12 mouse cellular contexts compared by ENCODE assay signal in genomic region chr3:145692037-145692436, GRCm38 (mm10). TPM values are rescaled to one million over a fixed set of nuclear protein-coding genes. Genes with fewer than 3 reads are reported as not detected.
DNase-seq lines count a peak whose midpoint lies in the region; ATAC-seq and TF ChIP-seq lines count a peak whose summit lies in the region.
"Had no signal": no experiment of that assay in that cellular context is flagged by ENCODE, and none has a peak within 500 bp of the region (broad histone marks: within the 10 kb centered on the region; RNA-seq: fewer than 3 reads in every experiment).

No protein-coding gene starts in this region.

- peak; percentile 14 for DNase-seq in gastrocnemius, adult 18-20 months (ENCODE audit: low spot score)
- no peak for DNase-seq in gastrocnemius, postnatal 14 days
- DNase-seq in lung, adult 2 months = no peak
- no peak for DNase-seq in cerebellum, postnatal 4 days (ENCODE audit: low spot score in 2 of 2)
- no peak for DNase-seq in testis, postnatal 10 days (ENCODE audit: low spot score)
- DNase-seq: cerebellum, postnatal 25 days; thymus, postnatal 4 days had no signal

- peak overlapping the region; percentile 8; the same call in 1 of the 2 replicates for H3K4me2 ChIP-seq in lung, embryonic 16.5 days (ENCODE audit: low read depth, low read length)
- H3K4me2 ChIP-seq in intestine, embryonic 16.5 days (ENCODE audit: low read depth, low read length) = no peak overlapping the region
- H3K4me2 ChIP-seq in stomach, embryonic 15.5 days = no peak overlapping the region
- H3K4me2 ChIP-seq: midbrain, embryonic 11.5 days had no signal

- H3K9me3 ChIP-seq in lung, embryonic 16.5 days (ENCODE audit: control insufficient read depth, low read length) = no peaks in the 10 kb centered on the region
- no peaks in the 10 kb centered on the region for H3K9me3 ChIP-seq in intestine, embryonic 16.5 days (ENCODE audit: control insufficient read depth, low read length)
- H3K9me3 ChIP-seq in stomach, embryonic 15.5 days = no peaks in the 10 kb centered on the region

- no peak for TF ChIP-seq CTCF in lung, adult 2 months (IDR thresholded peaks at IDR 0.05; ENCODE audit: insufficient read depth, low read length)

- H3K4me3 ChIP-seq in lung, embryonic 16.5 days (ENCODE audit: low read length) = no peak overlapping the region
- H3K4me3 ChIP-seq in lung, adult 2 months (replicated peaks; ENCODE audit: extremely low read depth, low read depth, low read length) = no peak overlapping the region
- H3K4me3 ChIP-seq in intestine, embryonic 16.5 days (ENCODE audit: low read length) = no peak overlapping the region
- no peak overlapping the region for H3K4me3 ChIP-seq in stomach, embryonic 15.5 days (replicated peaks)

- H3K27ac ChIP-seq in lung, embryonic 16.5 days (ENCODE audit: low read length) = peak overlapping the region; percentile 82
- H3K27ac ChIP-seq in intestine, embryonic 16.5 days (ENCODE audit: low read length) = no peak overlapping the region
- peak overlapping the region; percentile 50; the same call in 1 of the 2 replicates for H3K27ac ChIP-seq in stomach, embryonic 15.5 days

- peak; percentile 98 for ATAC-seq in lung, embryonic 16.5 days (ENCODE audit: low read depth)
- peak; percentile 58; the same call in 1 of the 2 replicates for ATAC-seq in intestine, embryonic 16.5 days
- ATAC-seq in stomach, embryonic 15.5 days (ENCODE audit: insufficient read depth, low FRiP score, low read depth) = peak; percentile 56; the same call in 1 of the 2 replicates

- no peak for TF ChIP-seq POLR2A in lung, adult 2 months (IDR thresholded peaks at IDR 0.05; ENCODE audit: borderline replicate concordance, extremely low read depth, low read depth, low read length)

- H3K9ac ChIP-seq in lung, embryonic 16.5 days (ENCODE audit: low read length) = no peak overlapping the region
- no peak overlapping the region for H3K9ac ChIP-seq in intestine, embryonic 16.5 days (ENCODE audit: low read depth, low read length)
- no peak overlapping the region for H3K9ac ChIP-seq in stomach, embryonic 15.5 days

- H3K4me1 ChIP-seq in lung, embryonic 16.5 days (replicated peaks; ENCODE audit: control insufficient read depth, insufficient read depth, low read length) = peaks cover 3% of the 10 kb centered on the region; the same call in 1 of the 2 replicates
- no peaks in the 10 kb centered on the region; the same call in 1 of the 2 replicates for H3K4me1 ChIP-seq in lung, adult 2 months (ENCODE audit: control insufficient read depth, insufficient read depth, low read length)
- no peaks in the 10 kb centered on the region for H3K4me1 ChIP-seq in intestine, embryonic 16.5 days (ENCODE audit: control insufficient read depth, insufficient read depth, low read length)
- H3K4me1 ChIP-seq in stomach, embryonic 15.5 days = no peaks in the 10 kb centered on the region

- intact Hi-C loops in gastrocnemius, postnatal 14 days (cut with DNase I; ENCODE audit: low total_unique reads) = no loop called here

- WGBS in lung, embryonic 16.5 days = 47% methylated on average over 9 of the region's 9 CpGs
- 66% methylated on average over 9 of the region's 9 CpGs for WGBS in lung, adult 2 months
- 64% methylated on average over 9 of the region's 9 CpGs for whole genome bisulfite sequencing in intestine, embryonic 16.5 days
- 58% methylated on average over 9 of the region's 9 CpGs for WGBS in stomach, embryonic 15.5 days

- no peaks in the 10 kb centered on the region for H3K27me3 ChIP-seq in lung, embryonic 16.5 days (ENCODE audit: control insufficient read depth, insufficient read depth, low read depth, low read length)
- H3K27me3 ChIP-seq in intestine, embryonic 16.5 days (replicated peaks; ENCODE audit: control insufficient read depth, insufficient read depth, low read length) = no peaks in the 10 kb centered on the region
- H3K27me3 ChIP-seq in stomach, embryonic 15.5 days (replicated peaks) = no peaks in the 10 kb centered on the region

- no peaks in the 10 kb centered on the region for H3K36me3 ChIP-seq in lung, embryonic 16.5 days (ENCODE audit: control insufficient read depth, insufficient read depth, low read length)
- H3K36me3 ChIP-seq in intestine, embryonic 16.5 days (ENCODE audit: control insufficient read depth, insufficient read depth, low read length) = no peaks in the 10 kb centered on the region
- no peaks in the 10 kb centered on the region for H3K36me3 ChIP-seq in stomach, embryonic 15.5 days

RNA-seq across cellular contexts. Expression of gene Ccn1, which starts 42.3 kb away (rescaled TPM):
- 100 to 1,000 TPM in 1 of 2 experiments, 10 to 100 TPM in 1; 45.3 to 211 TPM for total RNA-seq in gastrocnemius, adult 18-20 months (2021)
- 10 to 100 TPM; 20.4 to 28.2 TPM for total RNA-seq in gastrocnemius, postnatal 14 days (2021)
- 60.1 and 78.3 TPM in 2 replicates for polyA plus RNA-seq in lung, embryonic 16.5 days (2015; fragmentation: Nextera tagmentation; extraction: Ambion mirVana)
- polyA plus RNA-seq in lung, adult 2 months (2012; rRNA removed) = 79.9 and 102 TPM in 2 replicates
- 50.3 and 55.5 TPM in 2 replicates for polyA plus RNA-seq in intestine, embryonic 16.5 days (2015; fragmentation: Nextera tagmentation; extraction: Ambion mirVana)
- 39.7 and 45.1 TPM in 2 replicates for polyA plus RNA-seq in stomach, embryonic 15.5 days (2015; fragmentation: Nextera tagmentation; extraction: Ambion mirVana)
- total RNA-seq: hematopoietic stem cell, adult 5-6 weeks had no signal
